Mouse (Mus musculus) cerebellum, adult 11 months (tissue): ENCODE data around the gene Gm2888.
"Not testable (repeated sequence)": the region's sequence is repeated elsewhere in the genome, so short reads cannot be mapped to it uniquely, and the experiment has no call there.

Experiments
- DNase-seq: peaks from one replicate; pipeline ENCODE4 v3.0.0; 2022

Gene Gm2888

DNA sequence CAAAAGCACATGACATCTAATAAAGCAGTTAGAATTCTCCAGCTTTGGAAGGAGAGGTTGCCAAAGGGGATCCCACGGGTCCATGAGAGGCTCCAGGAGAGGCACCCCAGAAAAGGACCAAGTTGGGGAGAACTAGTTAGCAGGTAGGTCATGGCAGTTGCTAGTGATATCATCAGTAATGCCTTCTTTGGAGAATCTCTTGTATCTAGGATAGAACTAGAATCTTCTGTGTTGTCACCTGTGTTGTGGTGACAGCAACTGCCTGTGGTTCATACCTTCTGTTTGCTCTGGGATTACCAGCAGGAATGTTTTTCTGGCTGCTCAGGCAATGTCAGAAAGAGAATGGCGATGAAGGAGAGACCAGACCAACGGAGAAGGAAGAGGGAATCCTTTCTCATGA, at the start of gene Gm2888:
Gene Gm2888, plus strand, starts transcription at position 301 of the 400 bp plus-strand sequence.
- DNase-seq = not testable (repeated sequence)

DNA sequence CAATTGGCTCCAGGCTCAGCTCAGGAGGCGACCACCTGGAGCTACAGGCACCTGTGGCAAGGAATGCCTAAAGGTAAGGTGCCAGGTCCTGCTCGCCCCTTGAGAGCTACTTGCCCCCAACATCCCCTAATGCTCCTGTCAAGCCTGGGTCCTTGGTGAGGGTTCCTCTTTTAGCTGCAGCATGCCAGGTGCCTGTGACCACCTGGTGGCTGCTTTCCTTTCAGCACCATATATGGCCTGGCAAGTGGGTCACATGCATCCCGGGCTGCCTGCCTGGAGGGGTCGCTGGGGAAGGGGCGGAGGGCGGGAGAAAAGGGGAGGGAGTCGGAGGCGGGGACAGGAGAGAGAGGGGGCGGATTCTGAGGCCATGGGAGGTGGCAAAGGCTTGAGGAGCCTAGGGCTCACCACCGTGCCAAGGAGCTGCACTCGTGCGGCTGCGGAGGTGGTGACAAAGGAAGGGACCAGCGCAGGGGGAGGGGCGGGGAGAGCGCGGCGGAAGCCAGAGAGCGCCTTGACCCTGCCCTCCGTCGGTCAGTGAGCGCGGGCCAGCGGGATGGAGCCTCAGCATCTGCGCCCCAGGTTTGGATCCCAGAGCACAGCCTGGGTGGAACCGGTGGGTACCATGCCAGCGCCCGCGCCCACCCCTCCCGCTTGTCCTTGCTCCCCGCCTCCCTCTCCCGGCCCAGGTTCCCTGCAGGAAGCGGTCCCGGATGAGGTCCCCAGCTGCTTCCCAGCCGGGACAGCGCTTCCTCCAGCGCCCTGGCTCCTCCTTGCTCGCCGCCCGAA, 19.1 kb downstream of the Gm2888 start, which contains the start of gene Gm2897:
Gene Gm2897, plus strand, starts transcription at position 559 of the 786 bp plus-strand sequence.
- DNase-seq = peak; percentile 1

GRCm38 (mm10) chr14:3049513-3049800, 19.7 kb downstream of the Gm2888 start:
- DNase-seq = not testable (repeated sequence)

DNA sequence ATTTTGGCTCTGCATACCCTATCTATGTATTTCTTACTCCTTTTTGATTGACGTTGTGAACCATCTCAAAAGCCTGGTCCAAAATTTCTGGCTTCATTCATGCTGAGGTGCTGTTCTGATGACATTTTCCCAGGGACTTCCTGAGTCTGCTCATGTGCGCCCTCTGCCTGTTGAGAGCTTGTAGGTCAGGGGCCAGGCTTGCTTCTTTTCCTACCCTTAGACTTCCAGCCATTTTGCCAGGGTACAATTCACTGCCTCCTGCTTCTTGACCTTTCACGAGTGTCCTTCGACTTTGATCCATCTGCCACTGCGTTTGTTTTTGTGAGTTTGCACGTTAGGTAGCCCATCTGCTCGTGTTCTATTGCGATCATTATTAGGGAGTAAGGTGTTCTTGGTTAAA, 20.3 kb downstream of the Gm2888 start:
- DNase-seq = peak; percentile 6
